ENCODE assay signal across 13 mouse cellular contexts in genomic region chr15:37072202-37072862, GRCm38 (mm10).
"Had no signal": no experiment of that assay in that cellular context is flagged by ENCODE, and none has a peak within 500 bp of the region (broad histone marks: within the 10 kb centered on the region; RNA-seq: fewer than 3 reads in every experiment).

No protein-coding gene starts in this region.

- ATAC-seq: lung, postnatal 0 days; midbrain, embryonic 13.5 days had no signal

- H3K9ac ChIP-seq: liver, embryonic 15.5 days; midbrain, embryonic 13.5 days had no signal

- H3K9me3 ChIP-seq: limb, embryonic 10.5 days; liver, embryonic 15.5 days; midbrain, embryonic 13.5 days had no signal

- DNase-seq: kidney, postnatal 10 days; kidney, postnatal 4 days; lung, adult 2 months; lung, postnatal 36 days; thymus, adult 2 months; thymus, postnatal 25 days had no signal

- H3K4me3 ChIP-seq: left cerebral cortex, adult 2 months; limb, embryonic 10.5 days; liver, embryonic 15.5 days; midbrain, embryonic 13.5 days had no signal

- H3K27me3 ChIP-seq: liver, embryonic 15.5 days; midbrain, embryonic 13.5 days had no signal

- H3K4me1 ChIP-seq: liver, embryonic 15.5 days; midbrain, embryonic 13.5 days had no signal

- H3K27ac ChIP-seq: left cerebral cortex, adult 2 months; limb, embryonic 10.5 days; liver, embryonic 15.5 days; midbrain, embryonic 13.5 days; stomach, postnatal 0 days had no signal

- H3K4me2 ChIP-seq: liver, embryonic 11.5 days; liver, embryonic 15.5 days; midbrain, embryonic 13.5 days had no signal

- H3K36me3 ChIP-seq: limb, embryonic 10.5 days; liver, embryonic 15.5 days; midbrain, embryonic 13.5 days had no signal
